Mouse (Mus musculus) liver, adult 2 months (tissue): ENCODE results near the gene Hmga2. TPM values are rescaled to one million over a fixed set of nuclear protein-coding genes. Genes with fewer than 3 reads are reported as not detected.

Experiments
- DNase-seq: peaks from one replicate; pipeline ENCODE4 v3.0.0-alpha.2; 2011; ENCODE audit warnings: low read depth, low spot score; ENCODE audit errors: extremely low read depth
- H3K27ac ChIP-seq: fragments of 200-500 bp; replicated peaks from 2 replicates; pipeline ENCODE4 v1.5.1; 2012; ENCODE audit warnings: low read depth, mild to moderate bottlenecking, control low read depth, inconsistent platforms, low read length; ENCODE audit not compliant: insufficient read depth
- H3K27me3 ChIP-seq: fragments of 200-500 bp; 2 replicates; pipeline ENCODE4 v1.6.1; 2012; ENCODE audit warnings: mild to moderate bottlenecking, moderate library complexity, low read length, inconsistent platforms; ENCODE audit not compliant: control insufficient read depth, insufficient read depth
- H3K36me3 ChIP-seq: fragments of 200-500 bp; 2 replicates; pipeline ENCODE4 v1.6.1; 2012; ENCODE audit warnings: low read length, inconsistent platforms; ENCODE audit not compliant: control insufficient read depth, insufficient read depth
- H3K4me1 ChIP-seq: fragments of 200-500 bp; 2 replicates; pipeline ENCODE4 v1.6.1; 2011; ENCODE audit warnings: low read length; ENCODE audit not compliant: control insufficient read depth, insufficient read depth
- H3K4me3 ChIP-seq: fragments of 200-500 bp; 2 replicates; pipeline ENCODE4 v1.5.1; 2011; ENCODE audit warnings: low read depth, mild to moderate bottlenecking, control low read depth, low read length, moderate library complexity; ENCODE audit not compliant: insufficient read depth
- H3K79me2 ChIP-seq: fragments of 200-500 bp; 2 replicates; pipeline ENCODE4 v1.6.1; 2012; ENCODE audit warnings: inconsistent platforms, mild to moderate bottlenecking, low read length, moderate library complexity; ENCODE audit not compliant: control insufficient read depth, insufficient read depth
- H3K9ac ChIP-seq: fragments of 200-500 bp; 2 replicates; pipeline ENCODE4 v1.6.1; 2012; ENCODE audit warnings: low read depth, mild to moderate bottlenecking, control low read depth, inconsistent platforms, low read length
- CTCF ChIP-seq: fragments of 200-500 bp; IDR thresholded peaks from 2 replicates; pipeline ENCODE4 v1.5.1; 2011; ENCODE audit warnings: low read depth, low read length, control low read depth
- POLR2A ChIP-seq: fragments of 200-500 bp; IDR thresholded peaks from 2 replicates; pipeline ENCODE4 v1.6.1; 2011; ENCODE audit warnings: low read length, control low read depth; ENCODE audit not compliant: insufficient read depth; ENCODE audit errors: extremely low read depth
- WGBS: fragments of 180-500 bp; shearing (Covaris S2); methylation state at CpG from one replicate; pipeline ENCODE4 v1.1.7; 2018; 5-methylcytosine and 5-hydroxymethylcytosine counted together
- polyA plus RNA-seq: library from polyadenylated mRNA; depleted of rRNA; stranded (reverse); fragments of >200 nt; gene quantifications from 2 replicates; pipeline ENCODE4 v1.2.3, GENCODE M21; 2012; rRNA removed
- total RNA-seq: library from RNA; depleted of rRNA; stranded (reverse); fragments of >200 nt; gene quantifications from 2 replicates; pipeline ENCODE4 v1.2.3, GENCODE M21; 2014; rRNA removed

The Hmga2 gene
- total RNA-seq: 0.07 TPM in 1 of 2 replicates, not detected in the other
- 0.05 TPM in 1 of 2 replicates, not detected in the other for polyA plus RNA-seq

DNA sequence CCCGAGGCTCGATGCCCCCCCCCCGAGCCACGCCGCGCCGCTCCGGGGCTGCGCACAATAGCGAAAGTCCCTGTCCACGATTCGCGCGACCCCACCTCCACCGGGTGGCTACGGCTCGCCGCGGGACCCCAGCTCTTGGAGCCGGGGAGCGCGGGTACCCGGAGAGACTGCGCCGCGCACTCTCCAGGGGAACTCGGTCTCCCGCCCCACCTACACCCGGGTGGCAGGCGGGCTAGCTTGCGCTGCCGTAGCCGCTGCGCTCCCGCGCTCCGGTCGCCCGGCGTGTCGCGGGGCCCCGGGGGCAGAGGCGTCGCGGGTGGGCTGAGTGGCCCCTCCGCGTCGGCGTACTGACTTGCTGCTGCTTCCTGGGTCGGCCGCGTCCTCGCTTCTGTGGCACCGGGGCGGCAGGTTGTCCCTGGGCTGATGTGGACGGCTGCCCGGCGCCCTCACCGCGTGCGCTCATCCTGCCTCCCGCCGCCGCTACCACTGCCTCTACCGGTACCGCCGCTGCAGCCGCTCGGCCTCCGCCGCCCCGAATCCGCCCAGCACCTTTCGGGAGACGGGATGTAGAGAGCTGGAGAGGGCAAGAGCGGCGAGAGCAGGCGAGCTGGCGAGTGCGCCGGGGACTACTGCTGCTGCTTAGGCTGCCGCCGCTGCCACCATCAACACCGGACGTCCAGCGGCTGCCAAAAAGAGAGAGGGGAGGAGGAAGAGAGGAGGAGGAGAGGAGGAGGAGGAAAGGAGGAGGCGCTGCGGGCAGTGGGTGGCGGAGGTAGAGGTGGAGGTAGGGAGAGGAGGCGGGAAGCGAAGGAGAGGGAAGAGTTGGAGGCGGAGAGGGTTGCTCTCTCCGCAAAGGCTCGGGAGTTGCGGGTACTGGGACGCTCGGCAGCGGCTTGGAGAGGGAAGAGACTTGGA is at the start of gene Hmga2:
Gene Hmga2 (minus strand): TSS at position 869 of the 915 bp plus-strand sequence.
- Histone ChIP-seq H3K9ac (peak within 1 kb of the TSS; percentile 51; the same call in 1 of the 2 replicates), H3K4me3 (peak within 1 kb of the TSS; percentile 49), H3K4me1 (peaks cover 10% of the 10 kb centered on the region), H3K27ac (no peak within 1 kb of the TSS), H3K36me3 (no peaks in the 10 kb centered on the region), H3K79me2 (no peaks in the 10 kb centered on the region), H3K27me3 (peaks cover 31% of the 10 kb centered on the region)
- under 1% methylated on average over 97 of the region's 99 CpGs for WGBS
- DNase-seq: no peak
- TF ChIP-seq CTCF (no peak), POLR2A (no peak)

- Histone ChIP-seq H3K4me1 (no peaks in the 10 kb centered on the region), H3K4me3 (no peak overlapping the region), H3K9ac (no peak overlapping the region), H3K27me3 (no peaks in the 10 kb centered on the region), H3K79me2 (no peaks in the 10 kb centered on the region), H3K27ac (no peak overlapping the region), H3K36me3 (no peaks in the 10 kb centered on the region)
- whole genome bisulfite sequencing: 85% methylated on average over 2 of the region's 2 CpGs
- no peak for DNase-seq
- no peak for TF ChIP-seq CTCF
- TF ChIP-seq POLR2A: no peak
Observed at GRCm38 (mm10) chr10:120522959-120523358, 46.7 kb upstream of the Hmga2 start.

GRCm38 (mm10) chr10:120521912-120522575 is 45.8 kb upstream of the Hmga2 start:
- H3K27me3 ChIP-seq: no peaks in the 10 kb centered on the region
- no peak for DNase-seq
- H3K4me3 ChIP-seq: no peak overlapping the region
- no peak for TF ChIP-seq CTCF
- TF ChIP-seq POLR2A: no peak
- 87% methylated on average over 9 of the region's 9 CpGs for whole genome bisulfite sequencing
- no peaks in the 10 kb centered on the region for H3K36me3 ChIP-seq
- H3K27ac ChIP-seq: no peak overlapping the region
- H3K4me1 ChIP-seq: no peaks in the 10 kb centered on the region
- H3K79me2 ChIP-seq: no peaks in the 10 kb centered on the region
- H3K9ac ChIP-seq: no peak overlapping the region

DNA sequence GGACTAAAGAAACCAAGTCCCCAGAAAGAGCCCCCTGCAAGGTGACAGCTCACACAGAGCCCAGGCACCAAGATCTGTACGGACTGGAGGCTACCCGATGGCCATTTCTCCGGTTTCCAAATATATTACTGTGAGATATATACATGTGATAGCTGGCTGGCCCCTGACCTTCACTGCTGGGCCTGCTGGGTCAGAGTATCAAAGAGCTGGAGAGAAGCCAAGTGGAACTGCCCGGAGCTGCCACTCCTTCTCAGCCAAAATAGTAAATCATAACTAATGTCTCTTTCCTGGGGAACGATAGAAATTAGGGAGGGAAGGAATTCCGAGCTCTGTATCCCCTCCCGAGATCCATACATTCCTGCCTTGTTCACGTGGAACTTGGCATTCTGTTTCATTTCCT is 40.0 kb upstream of the Hmga2 start:
- Histone ChIP-seq H3K4me1 (no peaks in the 10 kb centered on the region), H3K79me2 (no peaks in the 10 kb centered on the region), H3K4me3 (no peak overlapping the region), H3K36me3 (no peaks in the 10 kb centered on the region), H3K27me3 (no peaks in the 10 kb centered on the region), H3K9ac (no peak overlapping the region), H3K27ac (no peak overlapping the region)
- WGBS: 32% methylated on average over 8 of the region's 8 CpGs
- no peak for TF ChIP-seq POLR2A
- TF ChIP-seq CTCF: no peak
- DNase-seq: peak; percentile 15

DNA sequence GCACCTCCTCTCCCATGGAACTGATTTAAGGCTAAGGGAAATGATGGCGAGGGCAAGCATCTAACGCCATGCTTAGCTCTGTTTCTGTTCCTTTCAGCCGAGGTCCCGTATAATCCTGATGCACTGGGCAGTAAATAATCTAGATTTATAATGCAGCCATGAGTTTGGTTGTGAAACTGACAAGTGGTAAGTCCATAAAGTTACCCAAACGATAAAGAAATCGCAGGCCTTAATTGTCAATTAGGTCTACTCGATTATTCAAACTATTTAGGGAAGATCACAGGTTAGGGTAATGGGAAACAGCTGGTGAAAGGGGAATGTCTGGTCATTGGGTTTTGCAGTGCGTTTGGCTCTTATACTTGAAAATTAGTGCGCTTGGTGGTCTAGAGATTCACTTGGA is 37.5 kb upstream of the Hmga2 start:
- 90% methylated on average over 9 of the region's 9 CpGs for WGBS
- no peak overlapping the region for H3K4me3 ChIP-seq
- TF ChIP-seq CTCF: no peak
- no peak for TF ChIP-seq POLR2A
- H3K9ac ChIP-seq: no peak overlapping the region
- H3K79me2 ChIP-seq: no peaks in the 10 kb centered on the region
- no peaks in the 10 kb centered on the region for H3K4me1 ChIP-seq
- H3K27ac ChIP-seq: no peak overlapping the region
- no peak for DNase-seq
- no peaks in the 10 kb centered on the region for H3K27me3 ChIP-seq
- no peaks in the 10 kb centered on the region for H3K36me3 ChIP-seq

- no peak for DNase-seq
- H3K79me2 ChIP-seq: no peaks in the 10 kb centered on the region
- H3K27ac ChIP-seq: no peak overlapping the region
- no peaks in the 10 kb centered on the region for H3K4me1 ChIP-seq
- H3K27me3 ChIP-seq: no peaks in the 10 kb centered on the region
- H3K4me3 ChIP-seq: no peak overlapping the region
- no peak overlapping the region for H3K9ac ChIP-seq
- H3K36me3 ChIP-seq: no peaks in the 10 kb centered on the region
- TF ChIP-seq CTCF (no peak), POLR2A (no peak)
- WGBS: 78% methylated on average over 4 of the region's 4 CpGs
Observed at GRCm38 (mm10) chr10:120512946-120513345, 36.7 kb upstream of the Hmga2 start.
